Mouse (Mus musculus) embryonic facial prominence, embryonic 15.5 days (tissue): ENCODE data around the gene Entpd5. TPM values are rescaled to one million over a fixed set of nuclear protein-coding genes. Genes with fewer than 3 reads are reported as not detected.
A peak's percentile ranks its signal among the peaks of the same experiment; 100 is the strongest.

Source experiments
- ATAC-seq: fragments of 200-750 bp; cut with Nextera tagmentation; 2 replicates; pipeline ENCODE4 v1.8.0; 2017; ENCODE audit warnings: low read depth, moderate TSS enrichment; ENCODE audit not compliant: insufficient number of reproducible peaks, low FRiP score, low TSS enrichment
- H3K27ac ChIP-seq: fragments of 300-500 bp; sonication (generic); replicated peaks from 2 replicates; pipeline ENCODE4 v1.5.1; 2015; ENCODE audit warnings: mild to moderate bottlenecking, inconsistent platforms
- H3K27me3 ChIP-seq: fragments of 300-500 bp; sonication (generic); 2 replicates; pipeline ENCODE4 v1.6.1; 2015; ENCODE audit warnings: inconsistent platforms
- H3K36me3 ChIP-seq: fragments of 300-500 bp; sonication (generic); 2 replicates; pipeline ENCODE4 v1.6.1; 2015; ENCODE audit warnings: mild to moderate bottlenecking, inconsistent platforms
- H3K4me1 ChIP-seq: fragments of 300-500 bp; sonication (generic); 2 replicates; pipeline ENCODE4 v1.6.1; 2015; ENCODE audit warnings: inconsistent platforms
- H3K4me2 ChIP-seq: fragments of 300-500 bp; sonication (generic); replicated peaks from 2 replicates; pipeline ENCODE4 v1.6.1; 2015; ENCODE audit warnings: mild to moderate bottlenecking, inconsistent platforms
- H3K4me3 ChIP-seq: fragments of 300-500 bp; sonication (generic); replicated peaks from 2 replicates; pipeline ENCODE4 v1.5.1; 2015; ENCODE audit warnings: mild to moderate bottlenecking, inconsistent platforms
- H3K9ac ChIP-seq: fragments of 300-500 bp; sonication (generic); 2 replicates; pipeline ENCODE4 v1.6.1; 2015; ENCODE audit warnings: inconsistent platforms
- H3K9me3 ChIP-seq: fragments of 300-500 bp; sonication (generic); replicated peaks from 2 replicates; pipeline ENCODE4 v1.6.1; 2016; ENCODE audit warnings: inconsistent platforms
- WGBS: fragments of 180-500 bp; shearing (Covaris S2); methylation state at CpG from one replicate; pipeline ENCODE4 v1.1.7; 2015; 5-methylcytosine and 5-hydroxymethylcytosine counted together
- polyA plus RNA-seq: library from polyadenylated mRNA; unstranded; fragments of >200 nt; fragmentation: Nextera tagmentation; extraction: Ambion mirVana; gene quantifications from 2 replicates; pipeline ENCODE4 v1.2.1, GENCODE M21; 2015

Gene Entpd5
- polyA plus RNA-seq: 22.0 and 24.1 TPM in 2 replicates

GRCm38 (mm10) chr12:84408819-84409507, at the start of gene Entpd5, which contains the start of gene Bbof1:
Gene Entpd5 (minus strand): TSS chr12:84409029.
Gene Bbof1 (plus strand): TSS chr12:84409071.
- Histone ChIP-seq H3K27ac (peak within 1 kb of the TSS; percentile 83), H3K9ac (peak within 1 kb of the TSS; percentile 71), H3K4me3 (peak within 1 kb of the TSS; percentile 78), H3K4me2 (peak within 1 kb of the TSS; percentile 92), H3K27me3 (no peaks in the 10 kb centered on the region), H3K36me3 (no peaks in the 10 kb centered on the region), H3K9me3 (no peaks in the 10 kb centered on the region), H3K4me1 (peaks cover 11% of the 10 kb centered on the region)
- 1% methylated on average over 53 of the region's 63 CpGs for WGBS
- ATAC-seq: peak; percentile 93

GRCm38 (mm10) chr12:84456911-84457310, 48.1 kb upstream of the Entpd5 start:
- Histone ChIP-seq H3K27me3 (no peaks in the 10 kb centered on the region), H3K4me1 (peaks cover 6% of the 10 kb centered on the region), H3K4me2 (no peak overlapping the region), H3K36me3 (peaks cover 21% of the 10 kb centered on the region), H3K9ac (no peak overlapping the region), H3K4me3 (no peak overlapping the region), H3K9me3 (no peaks in the 10 kb centered on the region), H3K27ac (no peak overlapping the region)
- ATAC-seq: no peak
- WGBS: 89% methylated on average over 3 of the region's 3 CpGs

GRCm38 (mm10) chr12:84451801-84452200, 43.0 kb upstream of the Entpd5 start:
- no peaks in the 10 kb centered on the region for H3K27me3 ChIP-seq
- peak overlapping the region; percentile 79 for H3K4me3 ChIP-seq
- H3K9me3 ChIP-seq: no peaks in the 10 kb centered on the region
- peak overlapping the region; percentile 58 for H3K9ac ChIP-seq
- H3K27ac ChIP-seq: peak overlapping the region; percentile 71
- peak overlapping the region; percentile 93 for H3K4me2 ChIP-seq
- no peak for ATAC-seq
- no peaks in the 10 kb centered on the region for H3K36me3 ChIP-seq
- peaks cover 14% of the 10 kb centered on the region for H3K4me1 ChIP-seq
- 1% methylated on average over 11 of the region's 11 CpGs for WGBS

GRCm38 (mm10) chr12:84450718-84451646, 42.2 kb upstream of the Entpd5 start, which contains the start of the genes Aldh6a1 and Lin52:
Gene Aldh6a1 (minus strand): TSS chr12:84451004.
Gene Lin52 (plus strand): TSS chr12:84451422.
- H3K4me3 ChIP-seq: peak within 1 kb of the TSS; percentile 79
- peak within 1 kb of the TSS; percentile 58 for H3K9ac ChIP-seq
- H3K27me3 ChIP-seq: no peaks in the 10 kb centered on the region
- no peaks in the 10 kb centered on the region for H3K36me3 ChIP-seq
- peak; percentile 99 for ATAC-seq
- peak within 1 kb of the TSS; percentile 93 for H3K4me2 ChIP-seq
- peak within 1 kb of the TSS; percentile 74 for H3K27ac ChIP-seq
- under 1% methylated on average over 49 of the region's 49 CpGs for WGBS
- peaks cover 14% of the 10 kb centered on the region for H3K4me1 ChIP-seq
- no peaks in the 10 kb centered on the region for H3K9me3 ChIP-seq

- ATAC-seq: no peak
- Histone ChIP-seq H3K9ac (peak overlapping the region; percentile 51), H3K27me3 (no peaks in the 10 kb centered on the region), H3K27ac (peak overlapping the region; percentile 74), H3K9me3 (no peaks in the 10 kb centered on the region), H3K36me3 (no peaks in the 10 kb centered on the region), H3K4me3 (peak overlapping the region; percentile 79), H3K4me2 (peak overlapping the region; percentile 93), H3K4me1 (peaks cover 14% of the 10 kb centered on the region)
- WGBS: 1% methylated on average over 6 of the region's 6 CpGs
Measured at GRCm38 (mm10) chr12:84450351-84450717, 41.5 kb upstream of the Entpd5 start.

- peak overlapping the region; percentile 79 for H3K4me3 ChIP-seq
- peak overlapping the region; percentile 51 for H3K9ac ChIP-seq
- WGBS: 51% methylated on average over 10 of the region's 10 CpGs
- H3K4me2 ChIP-seq: peak overlapping the region; percentile 93
- H3K9me3 ChIP-seq: no peaks in the 10 kb centered on the region
- no peak for ATAC-seq
- peaks cover 14% of the 10 kb centered on the region for H3K4me1 ChIP-seq
- H3K27me3 ChIP-seq: no peaks in the 10 kb centered on the region
- no peaks in the 10 kb centered on the region for H3K36me3 ChIP-seq
- no peak overlapping the region for H3K27ac ChIP-seq
Measured at GRCm38 (mm10) chr12:84449887-84450286, 41.1 kb upstream of the Entpd5 start.

- 87% methylated on average over 6 of the region's 6 CpGs for WGBS
- no peak overlapping the region for H3K4me2 ChIP-seq
- peaks cover 14% of the 10 kb centered on the region for H3K4me1 ChIP-seq
- H3K36me3 ChIP-seq: no peaks in the 10 kb centered on the region
- no peaks in the 10 kb centered on the region for H3K27me3 ChIP-seq
- no peaks in the 10 kb centered on the region for H3K9me3 ChIP-seq
- no peak for ATAC-seq
- no peak overlapping the region for H3K9ac ChIP-seq
- H3K27ac ChIP-seq: no peak overlapping the region
- no peak overlapping the region for H3K4me3 ChIP-seq
Measured at GRCm38 (mm10) chr12:84448181-84448580, 39.4 kb upstream of the Entpd5 start.

- ATAC-seq: no peak
- Histone ChIP-seq H3K9me3 (no peaks in the 10 kb centered on the region), H3K4me1 (peaks cover 11% of the 10 kb centered on the region), H3K9ac (no peak overlapping the region), H3K4me3 (no peak overlapping the region), H3K4me2 (no peak overlapping the region), H3K27me3 (no peaks in the 10 kb centered on the region), H3K27ac (no peak overlapping the region), H3K36me3 (no peaks in the 10 kb centered on the region)
- WGBS: 76% methylated on average over 1 of the region's 1 CpGs
Measured at GRCm38 (mm10) chr12:84447386-84447785, 38.6 kb upstream of the Entpd5 start.

GRCm38 (mm10) chr12:84442526-84442925, 33.7 kb upstream of the Entpd5 start:
- 63% methylated on average over 4 of the region's 4 CpGs for WGBS
- H3K27me3 ChIP-seq: no peaks in the 10 kb centered on the region
- H3K9ac ChIP-seq: no peak overlapping the region
- no peak overlapping the region for H3K27ac ChIP-seq
- H3K9me3 ChIP-seq: no peaks in the 10 kb centered on the region
- H3K4me3 ChIP-seq: no peak overlapping the region
- ATAC-seq: no peak
- no peak overlapping the region for H3K4me2 ChIP-seq
- H3K4me1 ChIP-seq: no peaks in the 10 kb centered on the region
- H3K36me3 ChIP-seq: 0 out of 2 replicates have a peak, but pooled peaks cover 4% of the 10 kb centered on the region

GRCm38 (mm10) chr12:84438697-84439096, 29.9 kb upstream of the Entpd5 start:
- H3K36me3 ChIP-seq: 0 out of 2 replicates have a peak, but pooled peaks cover 4% of the 10 kb centered on the region
- H3K9ac ChIP-seq: no peak overlapping the region
- no peak overlapping the region for H3K4me2 ChIP-seq
- H3K27ac ChIP-seq: no peak overlapping the region
- H3K27me3 ChIP-seq: no peaks in the 10 kb centered on the region
- ATAC-seq: no peak
- no peaks in the 10 kb centered on the region for H3K9me3 ChIP-seq
- 60% methylated on average over 2 of the region's 2 CpGs for WGBS
- H3K4me1 ChIP-seq: no peaks in the 10 kb centered on the region
- no peak overlapping the region for H3K4me3 ChIP-seq

- Histone ChIP-seq H3K9me3 (no peaks in the 10 kb centered on the region), H3K9ac (no peak overlapping the region), H3K27ac (no peak overlapping the region), H3K4me2 (no peak overlapping the region), H3K36me3 (peaks cover 7% of the 10 kb centered on the region), H3K4me1 (no peaks in the 10 kb centered on the region), H3K4me3 (no peak overlapping the region), H3K27me3 (no peaks in the 10 kb centered on the region)
- WGBS: 84% methylated on average over 2 of the region's 2 CpGs
- no peak for ATAC-seq
Measured at GRCm38 (mm10) chr12:84429825-84430224, 21.0 kb upstream of the Entpd5 start.
